Mouse (Mus musculus) small intestine, adult 2 months (tissue): ENCODE measurements at regions not wholly inside any gene's neighbourhood (a gene's known extent, or its start where the extent isn't known, plus 50 kb on each side); places are given as distances from the start of the nearest gene placed in this dataset.

Source experiments
- CTCF ChIP-seq: fragments of 200-500 bp; IDR thresholded peaks from 2 replicates; pipeline ENCODE4 v1.5.1; 2012; ENCODE audit warnings: low read depth, mild to moderate bottlenecking, control low read depth, inconsistent platforms, low read length, moderate library complexity, mixed read lengths; ENCODE audit not compliant: insufficient replicate concordance, insufficient read length; ENCODE audit errors: extremely low read depth
- POLR2A ChIP-seq: fragments of 200-500 bp; IDR thresholded peaks from 2 replicates; pipeline ENCODE4 v1.6.1; 2012; ENCODE audit warnings: low read depth, mild to moderate bottlenecking, control low read depth, inconsistent platforms, low read length, moderate library complexity

DNA sequence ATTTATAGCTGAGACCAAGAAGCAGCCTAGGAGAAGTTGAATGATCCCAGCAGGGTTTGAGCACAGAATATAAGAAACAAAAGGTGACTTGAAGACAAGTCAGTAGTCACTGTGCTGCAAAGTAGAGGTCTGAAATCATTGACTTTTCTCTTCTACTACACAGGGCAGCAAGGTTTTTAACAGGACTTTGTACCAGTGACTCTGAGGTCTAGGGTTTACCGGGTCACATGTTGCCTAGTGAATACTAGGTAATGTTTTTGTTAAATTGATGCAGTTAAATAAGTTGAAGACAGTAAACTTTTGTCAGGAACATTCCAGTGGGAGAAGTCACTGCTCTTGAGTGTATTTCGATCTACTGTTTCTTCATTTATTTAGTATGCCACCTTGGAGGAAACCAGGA, 433.4 kb downstream of the 1700129C05Rik start:
- TF ChIP-seq CTCF = no peak
- no peak for TF ChIP-seq POLR2A
